Mouse (Mus musculus) forelimb bud, embryonic 11.5 days (tissue): Measurements from ENCODE around the gene 1700001C19Rik.

ENCODE experiments used
- DNase-seq: peaks from one replicate; pipeline ENCODE4 v3.0.0-alpha.2; 2012; ENCODE audit warnings: low read depth, low spot score

Gene 1700001C19Rik

DNA sequence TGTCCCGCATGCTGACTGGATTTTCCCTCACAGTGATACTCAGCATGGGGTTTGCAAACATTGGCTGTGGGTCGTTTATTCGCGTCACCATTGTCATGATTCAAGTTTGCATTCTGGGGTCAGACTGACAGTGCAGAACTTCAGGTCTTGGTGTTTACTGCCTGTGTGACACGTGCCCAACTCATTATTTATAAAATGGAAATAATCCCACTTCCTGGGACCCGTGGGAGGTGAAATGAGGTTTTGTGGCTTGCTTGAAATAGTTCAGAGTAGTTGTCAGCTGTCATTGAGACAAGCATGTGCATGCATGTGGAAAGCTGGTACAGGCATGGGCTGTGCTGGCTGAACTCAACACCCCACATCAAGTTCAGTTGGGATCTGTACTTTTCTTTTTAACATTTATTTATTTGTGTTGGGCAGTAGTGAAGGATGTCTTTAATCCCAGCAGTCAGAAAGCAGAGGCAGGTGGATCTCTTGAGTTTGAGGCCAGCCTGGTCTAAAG, 60.3 kb downstream of the 1700001C19Rik start:
- no peak for DNase-seq

DNA sequence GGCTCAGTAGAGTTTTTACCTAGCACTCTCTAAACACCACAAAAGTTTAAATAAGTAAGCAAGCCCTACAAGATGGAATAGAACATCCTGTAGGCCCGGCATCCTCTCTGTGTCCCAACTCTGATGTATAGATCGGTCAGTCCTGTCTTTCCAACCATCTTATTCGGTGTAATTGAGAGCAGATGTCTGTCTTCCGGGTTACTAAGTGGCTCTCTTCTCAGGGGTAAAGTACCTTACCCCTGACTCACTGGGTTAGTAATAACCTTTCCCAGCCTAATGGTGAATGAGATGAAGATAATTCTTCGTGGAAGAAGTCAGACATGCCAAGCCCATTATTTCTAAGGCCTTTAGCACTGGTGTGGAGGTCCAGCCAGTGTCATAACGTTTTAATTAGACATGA, 63.2 kb downstream of the 1700001C19Rik start:
- no peak for DNase-seq

DNA sequence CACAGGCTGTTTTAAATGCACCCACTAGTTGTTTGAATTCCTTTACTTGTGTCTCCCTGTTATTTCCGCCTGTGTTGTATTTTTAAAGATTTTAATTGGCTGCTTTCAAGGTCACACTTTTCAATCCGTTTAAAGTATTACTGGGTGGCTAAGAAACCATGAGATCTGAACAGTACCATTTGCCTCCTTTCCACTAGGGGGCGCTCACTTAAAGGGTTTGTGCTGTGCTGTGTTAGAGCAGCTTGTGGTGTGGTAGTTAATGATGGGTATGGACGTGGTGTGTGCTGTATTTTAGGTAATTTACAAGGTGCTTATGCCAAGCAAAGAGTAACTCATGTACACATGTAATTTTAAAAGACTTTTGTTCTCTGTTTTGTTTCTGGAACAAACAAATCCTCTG, 65.7 kb downstream of the 1700001C19Rik start:
- peak; percentile 34 for DNase-seq

DNA sequence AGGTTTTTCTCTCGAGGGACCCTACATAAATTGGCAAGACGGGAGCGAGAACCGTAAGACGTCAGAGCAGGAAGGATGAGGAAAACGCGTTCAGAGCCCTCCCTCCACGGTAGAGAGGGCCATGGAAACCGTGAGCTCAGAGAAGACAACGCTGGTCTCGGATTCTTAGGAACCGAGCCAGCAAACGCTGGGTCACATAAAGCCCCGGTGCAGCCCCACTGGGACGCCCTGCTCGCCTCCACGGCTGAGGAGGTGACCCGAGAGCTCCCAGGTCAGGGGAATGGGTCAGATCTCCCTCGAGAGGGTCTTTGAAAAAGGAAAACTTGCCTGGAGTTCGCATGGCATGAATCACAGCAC, 68.1 kb downstream of the 1700001C19Rik start:
- DNase-seq: no peak

DNA sequence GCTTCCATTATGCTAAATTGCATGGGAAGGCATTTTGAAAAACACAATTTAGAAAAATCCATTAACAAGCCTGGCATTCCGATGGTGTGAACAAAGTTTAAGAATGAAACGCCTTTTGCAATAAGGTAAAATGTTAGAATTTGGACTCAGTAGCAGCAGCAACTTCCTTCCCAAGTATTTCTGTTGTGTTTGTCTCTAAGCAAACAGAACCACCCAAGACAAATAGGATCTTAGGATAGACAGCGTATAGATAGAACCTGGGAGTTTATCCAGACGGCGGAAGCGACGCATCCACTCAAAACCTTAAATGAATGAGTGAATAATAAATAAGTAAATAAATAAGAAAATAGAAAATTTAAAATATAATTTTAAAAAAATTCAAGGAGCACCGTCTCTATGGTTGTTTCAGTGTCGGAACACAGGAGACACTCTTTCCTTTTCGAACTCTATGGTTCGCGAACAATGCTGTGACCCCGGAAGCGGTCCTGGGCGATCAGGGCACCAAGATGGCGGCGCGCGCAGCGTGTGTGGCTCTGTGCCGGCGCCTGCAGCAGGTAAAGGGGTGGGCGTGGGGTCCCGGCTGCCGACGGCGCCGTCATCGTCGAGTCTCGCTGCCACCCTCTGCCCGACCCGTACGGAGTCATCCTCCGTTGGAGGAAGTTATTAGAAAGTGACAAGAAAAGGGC, 68.6 kb downstream of the 1700001C19Rik start, which contains the start of gene Mrps10:
Gene Mrps10 (plus strand): TSS at position 487 of the 686 bp plus-strand sequence.
- DNase-seq: peak; percentile 91
